Mouse (Mus musculus): ENCODE measurements around the gene Grk5. TPM values are rescaled to one million over a fixed set of nuclear protein-coding genes. Genes with fewer than 3 reads are reported as not detected.
"Not testable (repeated sequence)": the region's sequence is repeated elsewhere in the genome, so short reads cannot be mapped to it uniquely, and the experiment has no call there.

The Grk5 gene
- 2.1 and 2.4 TPM in 2 replicates for polyA plus RNA-seq (2016; fragmentation: Nextera tagmentation; extraction: Ambion mirVana)

DNA sequence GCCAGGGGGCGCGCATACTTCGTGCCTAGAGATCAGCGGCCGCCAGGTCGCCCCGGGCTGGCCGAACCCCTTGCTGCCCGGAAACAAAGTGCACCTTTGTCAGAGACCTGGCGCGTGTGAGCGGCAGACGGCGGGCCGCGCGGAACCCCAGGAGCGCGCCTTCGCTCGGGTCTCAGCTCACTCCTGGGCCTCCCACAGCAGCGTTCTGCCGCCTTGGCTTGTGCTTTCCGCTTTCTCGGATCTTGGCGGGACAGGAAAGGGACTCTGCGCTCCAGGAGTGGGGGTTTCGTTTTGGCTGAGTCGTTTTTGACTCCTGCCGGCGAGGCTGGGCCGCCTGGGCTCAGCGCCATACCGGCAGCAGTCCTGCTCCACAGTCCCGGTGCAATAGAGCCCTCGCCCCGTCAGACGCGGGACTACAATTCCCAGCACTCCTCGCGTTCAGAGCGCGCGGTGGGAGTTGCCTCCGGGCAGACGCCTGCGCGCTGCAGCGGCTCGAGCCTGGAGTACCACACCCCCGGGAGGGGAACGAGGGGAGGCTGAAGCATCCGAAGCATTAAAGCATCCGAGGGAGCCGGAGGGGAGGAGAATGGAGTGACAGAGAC lies at the start of gene Grk5:
Grk5 (plus strand) TSS at position 36 of the 602 bp plus-strand sequence.
- Histone ChIP-seq H3K4me3 (peak within 1 kb of the TSS; percentile 87), H3K27me3 (replicated peaks; ENCODE audit: low read depth, poor library complexity, severe bottlenecking) (no peaks in the 10 kb centered on the region), H3K36me3 (replicated peaks) (no peaks in the 10 kb centered on the region), H3K4me1 (peaks cover 26% of the 10 kb centered on the region), H3K9me3 (no peaks in the 10 kb centered on the region), H3K27ac (replicated peaks) (peak within 1 kb of the TSS; percentile 99)
- WGBS, result under 1% methylated on average over 55 of the region's 55 CpGs
- peak; percentile 94 for DNase-seq (ENCODE audit: low spot score)

DNA sequence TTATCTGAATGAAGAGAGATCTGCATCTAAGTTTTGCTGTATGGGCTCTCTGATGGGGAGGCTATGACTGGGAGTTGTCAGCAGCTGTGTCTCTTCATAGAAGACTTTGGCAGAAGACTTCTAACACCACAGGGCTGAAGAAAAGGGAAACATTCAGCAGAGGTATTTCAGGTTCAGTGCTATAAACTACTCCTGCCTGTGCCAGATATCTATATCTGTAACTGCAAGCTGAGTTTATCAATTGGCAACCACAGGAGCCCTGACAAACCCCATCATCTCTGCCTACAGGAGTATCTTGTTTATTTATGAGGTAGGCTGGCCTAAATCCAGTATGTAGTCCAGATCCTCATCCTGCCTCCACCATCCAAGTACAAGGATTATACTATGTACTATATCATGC lies 46.2 kb upstream of the Grk5 start:
- no peaks in the 10 kb centered on the region for H3K27me3 ChIP-seq (replicated peaks; ENCODE audit: low read depth, poor library complexity, severe bottlenecking)
- H3K27ac ChIP-seq (replicated peaks), result no peak overlapping the region
- no peak for DNase-seq (ENCODE audit: low spot score)
- no peak overlapping the region for H3K4me3 ChIP-seq
- no peaks in the 10 kb centered on the region for H3K9me3 ChIP-seq
- H3K4me1 ChIP-seq, result no peaks in the 10 kb centered on the region
- peaks cover 34% of the 10 kb centered on the region for H3K36me3 ChIP-seq (replicated peaks)

DNA sequence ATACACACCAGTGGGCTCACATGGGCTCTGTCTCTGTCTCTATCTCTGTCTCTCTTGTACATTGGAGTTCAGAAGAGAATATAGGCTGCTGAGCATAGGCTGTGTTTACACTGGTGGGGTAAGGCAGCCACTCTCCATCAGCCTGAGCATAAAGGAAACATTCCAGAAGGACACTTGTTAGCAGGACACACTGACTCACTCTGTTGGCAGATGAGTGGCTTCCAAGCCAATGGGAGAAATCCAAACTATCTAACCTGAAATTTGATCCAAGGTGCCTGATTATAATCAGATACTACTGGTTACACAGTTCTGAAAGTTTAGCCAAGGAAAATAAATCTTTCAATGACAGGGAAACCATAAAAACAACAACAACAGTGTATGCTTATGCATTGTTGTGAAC lies 43.8 kb upstream of the Grk5 start:
- H3K4me1 ChIP-seq, result no peaks in the 10 kb centered on the region
- DNase-seq (ENCODE audit: low spot score), result no peak
- H3K27ac ChIP-seq (replicated peaks), result no peak overlapping the region
- peaks cover 29% of the 10 kb centered on the region for H3K36me3 ChIP-seq (replicated peaks)
- H3K27me3 ChIP-seq (replicated peaks; ENCODE audit: low read depth, poor library complexity, severe bottlenecking), result no peaks in the 10 kb centered on the region
- H3K9me3 ChIP-seq, result no peaks in the 10 kb centered on the region
- no peak overlapping the region for H3K4me3 ChIP-seq

GRCm38 (mm10) chr19:60860868-60861700 lies 28.5 kb upstream of the Grk5 start, which contains the start of gene Sfxn4:
Gene Sfxn4, minus strand, starts transcription at chr19:60861479.
- WGBS, result 4% methylated on average over 30 of the region's 30 CpGs
- H3K27ac ChIP-seq (replicated peaks), result peak within 1 kb of the TSS; percentile 77

GRCm38 (mm10) chr19:60866169-60866568 lies 23.4 kb upstream of the Grk5 start:
- not testable (repeated sequence) for H3K27ac ChIP-seq (replicated peaks); H3K4me1 ChIP-seq; H3K27me3 ChIP-seq (replicated peaks; ENCODE audit: low read depth, poor library complexity, severe bottlenecking); H3K4me3 ChIP-seq; DNase-seq (ENCODE audit: low spot score); H3K9me3 ChIP-seq
- 91% methylated on average over 4 of the region's 4 CpGs for WGBS
- peaks cover 75% of the 10 kb centered on the region for H3K36me3 ChIP-seq (replicated peaks)

More at GRCm38 (mm10) chr19:60860868-60861700, 28.5 kb upstream of the Grk5 start, which contains the start of gene Sfxn4:
- Histone ChIP-seq H3K9me3 (no peaks in the 10 kb centered on the region), H3K27me3 (replicated peaks; ENCODE audit: low read depth, poor library complexity, severe bottlenecking) (no peaks in the 10 kb centered on the region), H3K4me1 (0 out of 2 replicates have a peak, but pooled peaks cover 3% of the 10 kb centered on the region), H3K4me3 (peak within 1 kb of the TSS; percentile 59), H3K36me3 (replicated peaks) (peaks cover 33% of the 10 kb centered on the region)
- DNase-seq (ENCODE audit: low spot score), result peak; percentile 93

- Histone ChIP-seq H3K27me3 (replicated peaks; ENCODE audit: low read depth, poor library complexity, severe bottlenecking) (no peaks in the 10 kb centered on the region), H3K9me3 (no peaks in the 10 kb centered on the region), H3K36me3 (replicated peaks) (peaks cover 60% of the 10 kb centered on the region), H3K4me3 (no peak overlapping the region), H3K27ac (replicated peaks) (no peak overlapping the region), H3K4me1 (peaks cover 18% of the 10 kb centered on the region)
- no peak for DNase-seq (ENCODE audit: low spot score)
- WGBS, result 90% methylated on average over 1 of the region's 1 CpGs
These were observed 19.1 kb upstream of the Grk5 start for GRCm38 (mm10) chr19:60870489-60870888.

DNA sequence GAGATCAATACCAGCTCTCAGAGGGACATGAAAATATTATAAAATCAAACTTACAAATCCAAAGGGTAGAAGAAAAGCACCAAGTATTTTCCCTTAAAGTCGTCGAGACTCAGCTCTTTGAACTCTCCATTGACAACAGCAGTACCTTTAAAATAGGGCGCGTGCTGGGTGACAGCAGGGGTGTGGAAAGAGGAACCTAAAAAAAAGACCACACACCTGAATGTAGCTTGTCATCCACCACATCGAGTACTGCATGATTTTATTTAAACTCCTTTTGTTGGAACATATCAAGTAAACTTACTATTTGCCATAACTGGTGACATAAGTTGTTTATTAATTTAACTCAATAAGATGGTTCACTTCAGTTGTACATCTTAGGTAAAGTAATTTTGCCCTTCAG lies 18.2 kb upstream of the Grk5 start:
- H3K4me3 ChIP-seq, result no peak overlapping the region
- WGBS, result 93% methylated on average over 5 of the region's 5 CpGs
- no peaks in the 10 kb centered on the region for H3K27me3 ChIP-seq (replicated peaks; ENCODE audit: low read depth, poor library complexity, severe bottlenecking)
- H3K9me3 ChIP-seq, result no peaks in the 10 kb centered on the region
- no peak overlapping the region for H3K27ac ChIP-seq (replicated peaks)
- no peak for DNase-seq (ENCODE audit: low spot score)
- H3K4me1 ChIP-seq, result peaks cover 18% of the 10 kb centered on the region
- peaks cover 53% of the 10 kb centered on the region for H3K36me3 ChIP-seq (replicated peaks)

GRCm38 (mm10) chr19:60872272-60872671 lies 17.3 kb upstream of the Grk5 start:
- peaks cover 44% of the 10 kb centered on the region for H3K36me3 ChIP-seq (replicated peaks)
- no peaks in the 10 kb centered on the region for H3K27me3 ChIP-seq (replicated peaks; ENCODE audit: low read depth, poor library complexity, severe bottlenecking)
- no peak for DNase-seq (ENCODE audit: low spot score)
- peaks cover 18% of the 10 kb centered on the region for H3K4me1 ChIP-seq
- no peaks in the 10 kb centered on the region for H3K9me3 ChIP-seq
- no peak overlapping the region for H3K27ac ChIP-seq (replicated peaks)
- WGBS, result 78% methylated on average over 1 of the region's 1 CpGs
- no peak overlapping the region for H3K4me3 ChIP-seq

- Histone ChIP-seq H3K27me3 (replicated peaks; ENCODE audit: low read depth, poor library complexity, severe bottlenecking) (no peaks in the 10 kb centered on the region), H3K36me3 (replicated peaks) (peaks cover 34% of the 10 kb centered on the region), H3K4me3 (peak overlapping the region; percentile 82), H3K9me3 (no peaks in the 10 kb centered on the region), H3K27ac (replicated peaks) (peak overlapping the region; percentile 90), H3K4me1 (peaks cover 18% of the 10 kb centered on the region)
- 32% methylated on average over 4 of the region's 4 CpGs for WGBS
- peak; percentile 11 for DNase-seq (ENCODE audit: low spot score)
These were observed 16.0 kb upstream of the Grk5 start for GRCm38 (mm10) chr19:60873501-60873900.

GRCm38 (mm10) chr19:60874064-60874694 lies 15.4 kb upstream of the Grk5 start, which contains the start of gene Prdx3:
Gene Prdx3, minus strand, starts transcription at chr19:60874556.
- DNase-seq (ENCODE audit: low spot score), result peak; percentile 96
- no peaks in the 10 kb centered on the region for H3K9me3 ChIP-seq
- peak within 1 kb of the TSS; percentile 82 for H3K4me3 ChIP-seq
- H3K27me3 ChIP-seq (replicated peaks; ENCODE audit: low read depth, poor library complexity, severe bottlenecking), result no peaks in the 10 kb centered on the region
- peaks cover 18% of the 10 kb centered on the region for H3K4me1 ChIP-seq
- peaks cover 28% of the 10 kb centered on the region for H3K36me3 ChIP-seq (replicated peaks)
- peak within 1 kb of the TSS; percentile 90 for H3K27ac ChIP-seq (replicated peaks)
- under 1% methylated on average over 28 of the region's 28 CpGs for WGBS

GRCm38 (mm10) chr19:60883129-60883528 lies 6.4 kb upstream of the Grk5 start:
- H3K9me3 ChIP-seq, result no peaks in the 10 kb centered on the region
- 11% methylated on average over 3 of the region's 3 CpGs for WGBS
- no peak overlapping the region for H3K27ac ChIP-seq (replicated peaks)
- no peak overlapping the region for H3K4me3 ChIP-seq
- DNase-seq (ENCODE audit: low spot score), result no peak
- no peaks in the 10 kb centered on the region for H3K27me3 ChIP-seq (replicated peaks; ENCODE audit: low read depth, poor library complexity, severe bottlenecking)
- no peaks in the 10 kb centered on the region for H3K4me1 ChIP-seq
- no peaks in the 10 kb centered on the region for H3K36me3 ChIP-seq (replicated peaks)

DNA sequence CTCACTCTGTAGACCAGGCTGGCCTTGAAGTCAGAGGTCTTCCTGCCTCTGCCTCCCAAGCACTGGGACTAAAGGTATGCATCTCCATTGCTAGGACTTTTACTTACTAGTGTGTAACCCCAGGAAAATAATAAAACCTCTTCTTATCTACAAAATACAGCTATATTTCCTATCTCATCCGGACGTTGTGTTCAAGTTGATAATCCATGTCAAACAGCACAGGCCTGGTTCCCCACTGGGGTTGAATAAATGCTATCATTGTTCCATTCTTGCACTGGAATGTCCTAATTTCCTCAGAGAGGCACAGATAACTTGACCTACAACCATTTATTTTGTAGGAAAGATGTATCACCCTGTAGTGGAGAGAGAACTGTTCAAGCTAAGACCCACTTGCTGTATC lies 1.9 kb upstream of the Grk5 start:
- peaks cover 24% of the 10 kb centered on the region for H3K4me1 ChIP-seq
- H3K36me3 ChIP-seq (replicated peaks), result no peaks in the 10 kb centered on the region
- H3K4me3 ChIP-seq, result no peak overlapping the region
- H3K27me3 ChIP-seq (replicated peaks; ENCODE audit: low read depth, poor library complexity, severe bottlenecking), result no peaks in the 10 kb centered on the region
- H3K9me3 ChIP-seq, result no peaks in the 10 kb centered on the region
- 83% methylated on average over 2 of the region's 2 CpGs for WGBS
- H3K27ac ChIP-seq (replicated peaks), result no peak overlapping the region
- no peak for DNase-seq (ENCODE audit: low spot score)
